Mouse (Mus musculus) cortical plate, adult 2 months (tissue): ENCODE data around the gene Sec14l2.
A peak's percentile ranks its signal among the peaks of the same experiment; 100 is the strongest.

Experiments used
- CTCF ChIP-seq: fragments of 200-500 bp; IDR thresholded peaks from 2 replicates; pipeline ENCODE4 v1.5.1; 2011; ENCODE audit warnings: mild to moderate bottlenecking, control low read depth, low read length; ENCODE audit not compliant: insufficient read depth; ENCODE audit errors: extremely low read depth
- POLR2A ChIP-seq: fragments of 200-500 bp; IDR thresholded peaks from 2 replicates; pipeline ENCODE4 v1.6.1; 2011; ENCODE audit warnings: mild to moderate bottlenecking, low read length, control low read depth; ENCODE audit not compliant: insufficient read depth; ENCODE audit errors: extremely low read depth

DNA sequence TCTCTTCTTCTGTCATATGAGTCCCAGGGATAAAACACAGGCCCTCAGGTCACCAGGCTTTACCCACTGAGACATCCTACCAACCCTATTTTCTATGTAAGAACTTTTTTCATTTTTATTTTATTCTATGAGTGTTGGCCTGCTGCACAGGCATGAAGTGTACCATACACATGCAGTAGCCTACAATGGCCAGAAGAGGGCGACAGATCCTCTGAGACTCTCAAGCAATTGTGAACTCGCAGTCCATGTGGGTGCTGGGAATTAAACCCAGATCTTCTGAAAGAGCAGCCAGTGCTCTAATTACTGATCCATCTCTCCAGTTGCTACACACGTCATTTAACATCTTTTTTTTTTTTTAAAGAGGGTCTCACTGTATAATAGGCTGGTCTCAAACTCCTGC, 10.2 kb upstream of the Sec14l2 start:
- TF ChIP-seq POLR2A (no peak), CTCF (peak; percentile 20; the same call in 1 of the 2 replicates)
